Mouse (Mus musculus): ENCODE measurements around the gene Bcl2l12.

GRCm38 (mm10) chr7:44949922-44950321 lies 48.6 kb downstream of the Bcl2l12 start:
- TF ChIP-seq SIN3A (IDR thresholded peaks at IDR 0.05; ENCODE audit: low read length) (no peak), POLR2AphosphoS2 (IDR thresholded peaks at IDR 0.05; ENCODE audit: low read length) (no peak), MEF2A (IDR thresholded peaks at IDR 0.05; ENCODE audit: extremely low read depth, insufficient replicate concordance, low read depth, low read length, poor library complexity, severe bottlenecking) (no peak), CTCF (IDR thresholded peaks at IDR 0.05 in 2 of 3, conservative IDR thresholded peaks at IDR 0.05 in 1 of 3; ENCODE audit: control insufficient read depth in 1 of 3, insufficient read depth in 1 of 3, low read depth in 2 of 3, low read length in 3 of 3, poor library complexity in 1 of 3, severe bottlenecking in 1 of 3) (no peak), ETS1 (IDR thresholded peaks at IDR 0.05; ENCODE audit: low read depth, low read length) (no peak), MAFK (IDR thresholded peaks at IDR 0.05; ENCODE audit: borderline replicate concordance, low read depth, low read length) (no peak), POLR2A (IDR thresholded peaks at IDR 0.05; ENCODE audit: control insufficient read depth in 1 of 2, insufficient read depth in 1 of 2, low read depth in 1 of 2, low read length in 2 of 2, poor library complexity in 1 of 2) (no peak), SMC3 (IDR thresholded peaks at IDR 0.05; ENCODE audit: low read depth, low read length) (no peak), USF1 (IDR thresholded peaks at IDR 0.05; ENCODE audit: low read depth, low read length) (no peak), CHD2 (IDR thresholded peaks at IDR 0.05; ENCODE audit: low read length) (no peak), ZC3H11A (IDR thresholded peaks at IDR 0.05; ENCODE audit: low read depth, low read length) (no peak), ZMIZ1 (IDR thresholded peaks at IDR 0.05; ENCODE audit: low read depth, low read length) (no peak), EP300 (IDR thresholded peaks at IDR 0.05; ENCODE audit: low read depth in 1 of 2, low read length in 2 of 2) (no peak)
